Mouse (Mus musculus): ENCODE measurements around the gene Sct. TPM values are rescaled to one million over a fixed set of nuclear protein-coding genes. Genes with fewer than 3 reads are reported as not detected.
A peak's percentile ranks its signal among the peaks of the same experiment; 100 is the strongest.

Sct gene
- polyA plus RNA-seq (2012; rRNA removed), result 226 and 321 TPM in 2 replicates

- 9% methylated on average over 46 of the region's 46 CpGs for WGBS
- no peak for DNase-seq (ENCODE audit: low read depth, low spot score)
Measured at GRCm38 (mm10) chr7:141278766-141279590, at the start of gene Sct. Sct (minus strand) TSS chr7:141279133.

- DNase-seq (ENCODE audit: low read depth, low spot score), result no peak
- 7% methylated on average over 24 of the region's 24 CpGs for WGBS
Measured at GRCm38 (mm10) chr7:141328373-141328990, 49.5 kb upstream of the Sct start.

- under 1% methylated on average over 105 of the region's 105 CpGs for WGBS
- peak; percentile 91 for DNase-seq (ENCODE audit: low read depth, low spot score)
Measured at GRCm38 (mm10) chr7:141327469-141328372, 48.8 kb upstream of the Sct start, which contains the start of the genes Deaf1 and Tmem80. Deaf1 (minus strand) TSS chr7:141327690. Tmem80 (plus strand) TSS chr7:141327739.

GRCm38 (mm10) chr7:141326546-141327446, 47.9 kb upstream of the Sct start:
- no peak for DNase-seq (ENCODE audit: low read depth, low spot score)
- WGBS, result 2% methylated on average over 35 of the region's 35 CpGs

- WGBS, result 46% methylated on average over 1 of the region's 1 CpGs
- no peak for DNase-seq (ENCODE audit: low read depth, low spot score)
Measured at GRCm38 (mm10) chr7:141324686-141325085, 45.8 kb upstream of the Sct start.

- 65% methylated on average over 2 of the region's 2 CpGs for WGBS
- DNase-seq (ENCODE audit: low read depth, low spot score), result no peak
Measured at GRCm38 (mm10) chr7:141319446-141319845, 40.5 kb upstream of the Sct start.

GRCm38 (mm10) chr7:141317619-141318132, 38.7 kb upstream of the Sct start:
- 25% methylated on average over 1 of the region's 1 CpGs for WGBS
- DNase-seq (ENCODE audit: low read depth, low spot score), result no peak

GRCm38 (mm10) chr7:141315974-141316373, 37.0 kb upstream of the Sct start:
- no peak for DNase-seq (ENCODE audit: low read depth, low spot score)
- 67% methylated on average over 5 of the region's 5 CpGs for WGBS

GRCm38 (mm10) chr7:141315076-141315475, 36.1 kb upstream of the Sct start:
- WGBS, result 84% methylated on average over 8 of the region's 8 CpGs
- DNase-seq (ENCODE audit: low read depth, low spot score), result no peak

GRCm38 (mm10) chr7:141314416-141314815, 35.5 kb upstream of the Sct start:
- 89% methylated on average over 2 of the region's 2 CpGs for WGBS
- no peak for DNase-seq (ENCODE audit: low read depth, low spot score)

- DNase-seq (ENCODE audit: low read depth, low spot score), result no peak
Measured at GRCm38 (mm10) chr7:141304537-141304936, 25.6 kb upstream of the Sct start.

GRCm38 (mm10) chr7:141302702-141303268, 23.9 kb upstream of the Sct start:
- WGBS, result 92% methylated on average over 1 of the region's 1 CpGs
- DNase-seq (ENCODE audit: low read depth, low spot score), result no peak

More at GRCm38 (mm10) chr7:141304537-141304936, 25.6 kb upstream of the Sct start:
- WGBS, result 87% methylated on average over 4 of the region's 4 CpGs

GRCm38 (mm10) chr7:141301386-141301785, 22.5 kb upstream of the Sct start:
- no peak for DNase-seq (ENCODE audit: low read depth, low spot score)
- WGBS, result 94% methylated on average over 9 of the region's 9 CpGs

- 94% methylated on average over 8 of the region's 8 CpGs for WGBS
- DNase-seq (ENCODE audit: low read depth, low spot score), result no peak
Measured at GRCm38 (mm10) chr7:141299175-141299574, 20.2 kb upstream of the Sct start.

- 81% methylated on average over 3 of the region's 3 CpGs for WGBS
- no peak for DNase-seq (ENCODE audit: low read depth, low spot score)
Measured at GRCm38 (mm10) chr7:141297926-141298650, 19.2 kb upstream of the Sct start.

- 9% methylated on average over 22 of the region's 22 CpGs for WGBS
Measured at GRCm38 (mm10) chr7:141294479-141294878, 15.5 kb upstream of the Sct start.

GRCm38 (mm10) chr7:141293852-141294471, 15.0 kb upstream of the Sct start:
- 2% methylated on average over 53 of the region's 53 CpGs for WGBS

More at GRCm38 (mm10) chr7:141294479-141294878, 15.5 kb upstream of the Sct start:
- no peak for DNase-seq (ENCODE audit: low read depth, low spot score)

More at GRCm38 (mm10) chr7:141293852-141294471, 15.0 kb upstream of the Sct start:
- DNase-seq (ENCODE audit: low read depth, low spot score), result no peak

All from large intestine, adult 2 months (tissue).